Mouse (Mus musculus): ENCODE data around the gene Wfdc15b. TPM values are rescaled to one million over a fixed set of nuclear protein-coding genes. Genes with fewer than 3 reads are reported as not detected.

Gene Wfdc15b
- not detected in 2 replicates for polyA plus RNA-seq (2012; rRNA removed)

GRCm38 (mm10) chr2:164221522-164221921, at the start of gene Wfdc15b:
Gene Wfdc15b, minus strand, starts transcription at chr2:164221660.

GRCm38 (mm10) chr2:164256540-164256939, 35.1 kb upstream of the Wfdc15b start, which contains the start of gene Svs3b:
Gene Svs3b, minus strand, starts transcription at chr2:164256640.

GRCm38 (mm10) chr2:164238366-164238765, 16.9 kb upstream of the Wfdc15b start, which contains the start of gene Svs2:
Gene Svs2, minus strand, starts transcription at chr2:164238466.

GRCm38 (mm10) chr2:164199626-164200327, 21.7 kb downstream of the Wfdc15b start, which contains the start of gene Wfdc15a:
Gene Wfdc15a, minus strand, starts transcription at chr2:164200130.

GRCm38 (mm10) chr2:164190576-164190975, 30.9 kb downstream of the Wfdc15b start, which contains the start of gene Wfdc12:
Gene Wfdc12, minus strand, starts transcription at chr2:164190608.

GRCm38 (mm10) chr2:164182692-164183255, 38.7 kb downstream of the Wfdc15b start, which contains the start of gene Wfdc5:
Gene Wfdc5, minus strand, starts transcription at chr2:164182742.

GRCm38 (mm10) chr2:164170902-164171301, 50.6 kb downstream of the Wfdc15b start, which contains the start of gene Kcns1:
Gene Kcns1, minus strand, starts transcription at chr2:164171113.

Other genes starting within 250 kb of the Wfdc15b start
- 28.4 and 34.4 TPM in 2 replicates for gene Ywhab, start 226.7 kb downstream of the Wfdc15b start, polyA plus RNA-seq (2012; rRNA removed)
- 0.37 and 0.75 TPM in 2 replicates for gene Pabpc1l, start 196.2 kb downstream of the Wfdc15b start, polyA plus RNA-seq (2012; rRNA removed)
- 10.1 and 11.9 TPM in 2 replicates for gene Stk4, start 151.3 kb downstream of the Wfdc15b start, polyA plus RNA-seq (2012; rRNA removed)
- 37.4 and 41.4 TPM in 2 replicates for gene Tomm34, start 150.5 kb downstream of the Wfdc15b start, polyA plus RNA-seq (2012; rRNA removed)
- 2.1 and 3.0 TPM in 2 replicates for gene Kcns1, start 50.5 kb downstream of the Wfdc15b start, polyA plus RNA-seq (2012; rRNA removed)
- not detected in 2 replicates for gene Wfdc5, start 38.9 kb downstream of the Wfdc15b start, polyA plus RNA-seq (2012; rRNA removed)
- gene Wfdc12, start 31.1 kb downstream of the Wfdc15b start, polyA plus RNA-seq (2012; rRNA removed): not detected in 2 replicates
- not detected in 2 replicates for gene Wfdc15a, start 21.5 kb downstream of the Wfdc15b start, polyA plus RNA-seq (2012; rRNA removed)
- not detected in 2 replicates for gene Svs2, start 16.8 kb upstream of the Wfdc15b start, polyA plus RNA-seq (2012; rRNA removed)
- gene Svs3b, start 35.0 kb upstream of the Wfdc15b start, polyA plus RNA-seq (2012; rRNA removed): not detected in 2 replicates
- gene Svs4, start 56.8 kb upstream of the Wfdc15b start, polyA plus RNA-seq (2012; rRNA removed): not detected in 2 replicates
- not detected in 2 replicates for gene Svs3a, start 67.6 kb upstream of the Wfdc15b start, polyA plus RNA-seq (2012; rRNA removed)
- gene Svs6, start 95.1 kb upstream of the Wfdc15b start, polyA plus RNA-seq (2012; rRNA removed): not detected in 2 replicates
- gene Svs5, start 111.1 kb upstream of the Wfdc15b start, polyA plus RNA-seq (2012; rRNA removed): not detected in 2 replicates
- 17.9 and 23.1 TPM in 2 replicates for gene Slpi, start 167.4 kb upstream of the Wfdc15b start, polyA plus RNA-seq (2012; rRNA removed)
- gene Rbpjl, start 181.5 kb upstream of the Wfdc15b start, polyA plus RNA-seq (2012; rRNA removed): 0.07 and 18.9 TPM in 2 replicates
- 6.8 and 7.4 TPM in 2 replicates for gene Matn4, start 183.5 kb upstream of the Wfdc15b start, polyA plus RNA-seq (2012; rRNA removed)
- 107 and 113 TPM in 2 replicates for gene Sdc4, start 222.2 kb upstream of the Wfdc15b start, polyA plus RNA-seq (2012; rRNA removed)
- gene Sys1, start 235.3 kb upstream of the Wfdc15b start, polyA plus RNA-seq (2012; rRNA removed): 163 and 226 TPM in 2 replicates
- 59.6 and 66.8 TPM in 2 replicates for gene Gm20458, start 239.3 kb upstream of the Wfdc15b start, polyA plus RNA-seq (2012; rRNA removed)

Data from colon, adult 2 months (tissue).